ENCODE assay signal across 8 mouse cellular contexts in genomic region chr17:32364331-32364730, GRCm38 (mm10). TPM values are rescaled to one million over a fixed set of nuclear protein-coding genes. Genes with fewer than 3 reads are reported as not detected.
DNase-seq lines count a peak whose midpoint lies in the region; ATAC-seq lines count a peak whose summit lies in the region.

No protein-coding gene starts in this region.

- peaks cover 30% of the 10 kb centered on the region for H3K79me2 ChIP-seq in macrophage (ENCODE audit: inconsistent target)

- peaks cover 13% of the 10 kb centered on the region for H3K4me1 ChIP-seq in hindbrain, embryonic 14.5 days (replicated peaks; ENCODE audit: control insufficient read depth, insufficient read depth, low read length)

- H3K9me3 ChIP-seq in hindbrain, embryonic 14.5 days (ENCODE audit: control insufficient read depth, low read length): no peaks in the 10 kb centered on the region

- H3K27me3 ChIP-seq in hindbrain, embryonic 14.5 days (ENCODE audit: control insufficient read depth, insufficient read depth, low read length): no peaks in the 10 kb centered on the region

- H3K4me3 ChIP-seq in hindbrain, embryonic 14.5 days (replicated peaks; ENCODE audit: low read length): peak overlapping the region; percentile 90
- peak overlapping the region; percentile 29 for H3K4me3 ChIP-seq in macrophage (ENCODE audit: inconsistent target)

- peak; percentile 95 for ATAC-seq in hindbrain, embryonic 14.5 days (ENCODE audit: low FRiP score)

- peak; percentile 90 for DNase-seq in R1 (ENCODE audit: low read depth, low spot score)
- peak; percentile 90 to 95 for DNase-seq in cerebellum, postnatal 10 days
- peak; percentile 76 to 82 for DNase-seq in frontal cortex, postnatal 14 days (ENCODE audit: low spot score in 2 of 2)
- DNase-seq in hindbrain, embryonic 14.5 days (ENCODE audit: low spot score): peak; percentile 95
- peak; percentile 87 to 92 for DNase-seq in left cerebral cortex, adult 18-20 months (ENCODE audit: low spot score in 2 of 2)
- DNase-seq in right cerebral cortex, adult 18-20 months: peak; percentile 92
- peak; percentile 89 for DNase-seq in urinary bladder, postnatal 25 days (ENCODE audit: low spot score)

- H3K27ac ChIP-seq in hindbrain, embryonic 14.5 days: peak overlapping the region; percentile 80
- no peak overlapping the region for H3K27ac ChIP-seq in macrophage

- peaks cover 51% of the 10 kb centered on the region for H3K36me3 ChIP-seq in hindbrain, embryonic 14.5 days (replicated peaks; ENCODE audit: control insufficient read depth, insufficient read depth)
- peaks cover 12% of the 10 kb centered on the region; the same call in 1 of the 2 replicates for H3K36me3 ChIP-seq in macrophage (ENCODE audit: inconsistent target)

- under 1% methylated on average over 43 of the region's 47 CpGs for WGBS in hindbrain, embryonic 14.5 days
- under 1% methylated on average over 46 of the region's 47 CpGs for WGBS in macrophage (ENCODE audit: missing documents)

- H3K9ac ChIP-seq in hindbrain, embryonic 14.5 days: peak overlapping the region; percentile 94

- H3K4me2 ChIP-seq in hindbrain, embryonic 14.5 days (replicated peaks): peak overlapping the region; percentile 56

RNA-seq across cellular contexts. Expression of gene Akap8l, which starts 13.9 kb away (rescaled TPM):
- 111 and 121 TPM in 2 replicates for polyA plus RNA-seq in hindbrain, embryonic 14.5 days (2014; fragmentation: Nextera tagmentation; extraction: Ambion mirVana)
- 100 to 1,000 TPM; 183 to 219 TPM for total RNA-seq in left cerebral cortex, adult 18-20 months (2021)
- total RNA-seq in macrophage (2018; cell fraction: chromatin; rRNA removed): 100 to 1,000 TPM in 20 of 26 experiments, 10 to 100 TPM in 6; 36.7 to 321 (median 192) TPM
- 10 to 100 TPM; 14.7 to 32.3 (median 21.5) TPM for total RNA-seq in macrophage (2018; cell fraction: cytosol; rRNA removed)
- 100 to 1,000 TPM in 9 of 26 experiments, 10 to 100 TPM in 17; 24.8 to 179 (median 86.1) TPM for total RNA-seq in macrophage (2018; cell fraction: nucleus; rRNA removed)
- 20.2 to 41.0 TPM (median 33.8 TPM) in 3 replicates for polyA plus RNA-seq in macrophage (2018)

RNA-seq across cellular contexts. Expression of gene Wiz, which starts 24.9 kb away (rescaled TPM):
- 45.9 and 47.5 TPM in 2 replicates for polyA plus RNA-seq in hindbrain, embryonic 14.5 days (2014; fragmentation: Nextera tagmentation; extraction: Ambion mirVana)
- total RNA-seq in left cerebral cortex, adult 18-20 months (2021): 10 to 100 TPM; 46.0 to 47.9 TPM
- 10 to 100 TPM; 14.3 to 57.5 (median 28.5) TPM for total RNA-seq in macrophage (2018; cell fraction: chromatin; rRNA removed)
- 10 to 100 TPM; 15.7 to 26.8 (median 20.3) TPM for total RNA-seq in macrophage (2018; cell fraction: cytosol; rRNA removed)
- total RNA-seq in macrophage (2018; cell fraction: nucleus; rRNA removed): 10 to 100 TPM; 16.8 to 46.4 (median 26.0) TPM
- 15.9 to 20.7 TPM (median 17.5 TPM) in 3 replicates for polyA plus RNA-seq in macrophage (2018)

RNA-seq across cellular contexts. Expression of gene Rasal3, which starts 39.1 kb away (rescaled TPM):
- polyA plus RNA-seq in hindbrain, embryonic 14.5 days (2014; fragmentation: Nextera tagmentation; extraction: Ambion mirVana): 0.62 and 0.80 TPM in 2 replicates
- 1 to 10 TPM; 3.3 to 4.6 TPM for total RNA-seq in left cerebral cortex, adult 18-20 months (2021)
- total RNA-seq in macrophage (2018; cell fraction: chromatin; rRNA removed): 10 to 100 TPM in 22 of 26 experiments, 1 to 10 TPM in 4; 5.0 to 76.7 (median 30.6) TPM
- total RNA-seq in macrophage (2018; cell fraction: cytosol; rRNA removed): 10 to 100 TPM in 20 of 26 experiments, 1 to 10 TPM in 6; 6.7 to 18.1 (median 12.4) TPM
- 10 to 100 TPM in 23 of 26 experiments, 1 to 10 TPM in 3; 5.5 to 55.5 (median 22.9) TPM for total RNA-seq in macrophage (2018; cell fraction: nucleus; rRNA removed)
- polyA plus RNA-seq in macrophage (2018): 8.2 to 22.5 TPM (median 8.9 TPM) in 3 replicates

RNA-seq across cellular contexts. Expression of gene Akap8, which starts 43.3 kb away (rescaled TPM):
- 41.8 and 46.2 TPM in 2 replicates for polyA plus RNA-seq in hindbrain, embryonic 14.5 days (2014; fragmentation: Nextera tagmentation; extraction: Ambion mirVana)
- 10 to 100 TPM; 81.2 to 87.6 TPM for total RNA-seq in left cerebral cortex, adult 18-20 months (2021)
- total RNA-seq in macrophage (2018; cell fraction: chromatin; rRNA removed): 100 to 1,000 TPM in 24 of 26 experiments, 10 to 100 TPM in 2; 74.8 to 513 (median 284) TPM
- 10 to 100 TPM in 25 of 26 experiments, 1 to 10 TPM in 1; 9.3 to 42.5 (median 29.9) TPM for total RNA-seq in macrophage (2018; cell fraction: cytosol; rRNA removed)
- total RNA-seq in macrophage (2018; cell fraction: nucleus; rRNA removed): 100 to 1,000 TPM in 13 of 26 experiments, 10 to 100 TPM in 13; 43.1 to 200 (median 107) TPM
- 38.9 to 55.8 TPM (median 43.9 TPM) in 3 replicates for polyA plus RNA-seq in macrophage (2018)

RNA-seq across cellular contexts. Expression of gene Pglyrp2, which starts 59.6 kb away (rescaled TPM):
- not detected in 2 replicates for polyA plus RNA-seq in hindbrain, embryonic 14.5 days (2014; fragmentation: Nextera tagmentation; extraction: Ambion mirVana)
- total RNA-seq in left cerebral cortex, adult 18-20 months (2021): not detected
- total RNA-seq in macrophage (2018; cell fraction: chromatin; rRNA removed): not detected
- total RNA-seq in macrophage (2018; cell fraction: cytosol; rRNA removed): under 1 TPM in 1 of 26 experiments, not detected in 25; 0.09 TPM
- not detected for total RNA-seq in macrophage (2018; cell fraction: nucleus; rRNA removed)
- polyA plus RNA-seq in macrophage (2018): not detected in 3 replicates
